Mouse (Mus musculus) fibroblast of lung, adult 2 months (primary cell): ENCODE data around the gene Acads.
"Not testable (repeated sequence)": the region's sequence is repeated elsewhere in the genome, so short reads cannot be mapped to it uniquely, and the experiment has no call there.

Source experiments
- DNase-seq: peaks from one replicate; pipeline ENCODE4 v3.0.0-alpha.2; 2011; ENCODE audit warnings: low read depth

Gene Acads

DNA sequence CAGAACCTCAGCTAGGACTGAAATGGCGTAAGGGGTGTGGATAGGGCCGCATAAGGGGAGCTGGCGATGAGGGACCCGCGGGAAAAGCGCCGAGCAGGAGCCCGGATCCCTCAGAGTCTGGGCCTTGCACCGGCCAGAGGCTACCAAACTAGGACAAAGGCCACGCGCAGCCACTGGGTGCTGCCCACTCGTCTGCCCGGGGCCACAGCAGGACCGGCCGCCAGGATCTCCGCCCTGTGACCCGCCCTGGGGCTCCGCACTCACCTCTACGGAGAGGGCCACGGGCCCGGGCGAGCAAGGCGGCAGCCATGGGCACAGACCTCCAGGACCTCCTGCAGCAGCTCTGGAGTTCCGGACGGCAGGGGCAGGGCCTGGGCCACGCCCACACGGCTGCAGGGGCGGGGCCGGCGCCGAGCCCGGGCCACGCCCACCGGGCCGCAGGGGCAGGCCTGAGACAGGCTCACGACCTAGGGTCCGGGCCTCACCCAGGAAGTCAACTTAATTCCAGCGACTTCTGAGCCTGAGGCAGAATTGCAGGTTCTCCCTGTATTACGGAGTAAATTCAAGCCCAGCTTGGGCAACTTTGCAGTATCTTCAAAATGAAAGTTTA lies at the start of gene Acads:
Gene Acads (minus strand): TSS at position 386 of the 610 bp plus-strand sequence.
- DNase-seq = peak; percentile 68

DNA sequence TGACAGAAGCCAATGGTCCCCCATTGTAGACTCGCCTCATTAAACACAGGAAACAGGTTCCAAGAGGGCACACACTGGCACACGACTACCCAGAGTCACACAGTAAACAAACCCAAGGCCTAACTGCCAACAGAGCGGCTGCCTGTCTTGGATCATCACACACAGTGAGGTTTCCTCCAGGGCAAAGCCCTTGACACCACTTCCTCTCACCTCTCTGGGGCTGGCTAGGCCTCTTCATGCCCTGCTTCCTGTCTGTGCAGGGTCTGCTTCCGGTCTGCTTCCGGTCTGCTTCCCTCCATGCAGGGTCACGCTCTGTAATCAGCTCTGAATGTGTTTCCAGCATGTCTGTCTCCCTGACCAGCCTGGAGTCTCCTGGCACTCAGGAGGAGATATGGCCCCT lies 48.2 kb upstream of the Acads start:
- no peak for DNase-seq

DNA sequence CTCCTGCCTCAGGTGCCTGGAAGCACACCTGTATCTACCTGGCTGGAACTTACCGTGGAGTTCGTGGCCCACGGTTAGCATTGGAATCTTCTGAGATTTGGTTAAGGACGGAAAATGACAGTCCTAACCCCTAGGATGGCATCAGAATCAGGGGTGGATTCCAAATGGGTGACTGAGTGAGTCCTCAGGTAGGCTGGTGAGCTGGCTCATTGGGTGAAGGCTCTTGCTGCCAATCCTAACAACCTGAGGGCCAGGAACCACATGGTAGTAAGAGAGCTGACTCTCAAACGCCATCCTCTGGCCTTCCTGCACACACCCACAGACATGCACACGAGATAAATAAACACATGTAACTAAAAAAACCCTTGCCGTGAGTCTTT lies 47.7 kb upstream of the Acads start:
- DNase-seq = no peak

DNA sequence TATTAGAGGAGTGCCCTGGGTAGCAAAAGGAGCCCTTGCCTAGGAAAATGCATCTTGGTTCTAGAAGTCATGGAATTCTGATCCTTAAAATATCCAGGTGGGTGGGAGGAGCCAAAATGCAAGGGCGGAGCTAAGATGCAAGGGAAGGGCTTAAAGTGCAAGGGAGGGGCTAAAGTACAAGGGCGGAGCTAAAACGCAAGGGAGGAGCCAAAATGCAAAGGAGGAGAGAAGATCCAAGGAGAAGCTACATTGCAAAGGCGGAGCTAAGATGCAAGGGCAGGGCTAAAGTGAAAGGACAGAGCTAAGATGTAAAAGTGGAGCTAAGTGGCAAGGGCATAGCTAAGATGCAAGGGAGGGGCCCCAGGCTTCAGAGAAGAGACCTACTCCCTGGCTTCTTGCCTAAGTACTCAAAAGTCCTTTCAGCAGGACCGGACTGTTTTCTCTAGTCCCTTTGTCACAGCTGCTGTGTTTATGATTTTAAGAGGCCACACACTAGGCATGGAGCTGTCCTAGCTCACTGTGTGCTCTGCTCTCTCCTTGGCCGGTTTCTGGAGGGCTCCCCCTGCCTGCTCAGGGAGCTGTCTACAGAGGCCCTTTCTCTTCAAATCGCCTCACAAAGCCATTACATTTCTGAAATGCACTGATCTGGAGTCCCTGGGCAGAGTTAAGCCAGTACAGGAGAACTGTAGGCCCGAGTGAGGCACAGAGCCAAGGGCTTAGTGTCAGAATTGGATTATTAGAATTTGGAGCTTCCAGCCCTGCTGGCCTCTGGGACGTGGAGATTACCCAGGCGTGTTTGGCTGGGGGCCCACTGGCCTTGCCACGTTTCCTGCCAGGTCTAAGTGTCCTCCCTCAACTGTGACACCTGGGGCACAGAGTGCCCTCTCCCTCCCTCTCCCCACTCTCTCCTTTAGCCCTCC lies 47.0 kb upstream of the Acads start:
- no peak for DNase-seq

DNA sequence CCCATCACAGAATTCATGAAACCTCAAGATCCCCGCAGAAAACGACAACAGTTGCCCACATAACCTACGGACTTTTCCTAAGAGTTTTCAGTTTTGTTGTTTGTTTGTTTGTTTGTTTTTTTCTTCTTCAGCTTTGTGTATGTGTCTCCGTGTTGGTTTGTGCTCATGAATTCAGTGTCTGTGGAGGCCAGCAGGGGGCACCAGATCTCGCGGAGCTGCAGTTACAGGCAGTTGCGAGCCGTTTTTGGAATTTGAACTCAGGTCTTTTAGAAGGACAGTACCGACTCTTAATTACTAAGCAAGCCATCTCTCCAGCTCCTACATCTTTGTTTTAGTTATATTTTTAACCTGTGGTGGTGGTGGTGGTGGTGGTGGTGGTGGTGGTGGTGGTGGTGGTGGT lies 46.2 kb upstream of the Acads start:
- DNase-seq = no peak

DNA sequence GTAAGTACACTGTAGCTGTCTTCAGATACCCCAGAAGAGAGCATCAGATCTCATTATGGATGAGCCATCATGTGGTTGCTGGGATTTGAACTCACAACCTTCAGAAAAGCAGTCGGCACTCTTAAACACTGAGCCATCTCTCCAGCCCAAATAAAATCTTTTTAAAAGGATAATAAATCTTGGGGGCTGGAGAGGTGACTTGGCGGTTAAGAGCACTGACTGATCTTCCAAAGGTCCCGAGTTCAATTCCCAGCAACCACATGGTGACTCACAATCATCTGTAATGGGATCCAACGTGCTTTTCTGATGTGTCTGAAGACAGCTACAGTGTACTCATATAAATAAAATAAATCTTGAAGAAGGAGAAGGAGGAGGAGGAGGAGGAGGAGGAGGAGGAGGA lies 45.3 kb upstream of the Acads start:
- not testable (repeated sequence) for DNase-seq

DNA sequence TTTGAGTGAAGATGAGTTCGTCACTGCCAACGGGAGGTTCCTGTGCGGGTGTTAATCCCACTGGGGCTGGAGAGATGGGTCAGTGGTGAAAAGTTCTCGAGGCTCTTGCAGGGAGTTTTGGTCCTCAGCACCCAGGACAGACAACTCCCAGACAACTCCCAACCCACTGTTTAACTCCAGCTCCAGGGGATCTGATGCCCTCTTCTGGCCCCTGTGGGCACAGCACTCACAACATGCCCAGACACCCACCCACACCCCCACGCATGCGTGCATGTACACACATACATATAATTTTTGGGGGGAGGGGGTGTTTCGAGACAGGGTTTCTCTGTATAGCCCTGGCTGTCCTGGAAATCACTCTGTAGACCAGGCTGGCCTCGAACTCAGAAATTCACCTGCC lies 44.4 kb upstream of the Acads start:
- no peak for DNase-seq

DNA sequence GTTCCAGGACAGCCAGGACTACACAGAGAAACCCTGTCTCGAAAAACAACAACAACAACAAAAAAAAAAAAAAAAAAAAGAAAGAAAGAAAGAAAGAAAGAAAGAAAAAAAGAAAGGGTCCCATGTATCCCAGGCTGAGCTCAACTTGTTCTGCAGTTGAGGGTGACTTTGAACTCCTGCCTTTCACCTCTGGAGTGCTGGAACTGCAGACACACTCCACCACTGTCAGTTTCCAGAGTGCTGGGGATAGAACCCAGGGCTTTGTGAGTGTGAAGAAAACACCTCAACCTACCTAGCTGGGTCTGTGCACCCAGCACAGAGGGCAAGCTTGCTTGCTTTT lies 42.8 kb upstream of the Acads start:
- not testable (repeated sequence) for DNase-seq

DNA sequence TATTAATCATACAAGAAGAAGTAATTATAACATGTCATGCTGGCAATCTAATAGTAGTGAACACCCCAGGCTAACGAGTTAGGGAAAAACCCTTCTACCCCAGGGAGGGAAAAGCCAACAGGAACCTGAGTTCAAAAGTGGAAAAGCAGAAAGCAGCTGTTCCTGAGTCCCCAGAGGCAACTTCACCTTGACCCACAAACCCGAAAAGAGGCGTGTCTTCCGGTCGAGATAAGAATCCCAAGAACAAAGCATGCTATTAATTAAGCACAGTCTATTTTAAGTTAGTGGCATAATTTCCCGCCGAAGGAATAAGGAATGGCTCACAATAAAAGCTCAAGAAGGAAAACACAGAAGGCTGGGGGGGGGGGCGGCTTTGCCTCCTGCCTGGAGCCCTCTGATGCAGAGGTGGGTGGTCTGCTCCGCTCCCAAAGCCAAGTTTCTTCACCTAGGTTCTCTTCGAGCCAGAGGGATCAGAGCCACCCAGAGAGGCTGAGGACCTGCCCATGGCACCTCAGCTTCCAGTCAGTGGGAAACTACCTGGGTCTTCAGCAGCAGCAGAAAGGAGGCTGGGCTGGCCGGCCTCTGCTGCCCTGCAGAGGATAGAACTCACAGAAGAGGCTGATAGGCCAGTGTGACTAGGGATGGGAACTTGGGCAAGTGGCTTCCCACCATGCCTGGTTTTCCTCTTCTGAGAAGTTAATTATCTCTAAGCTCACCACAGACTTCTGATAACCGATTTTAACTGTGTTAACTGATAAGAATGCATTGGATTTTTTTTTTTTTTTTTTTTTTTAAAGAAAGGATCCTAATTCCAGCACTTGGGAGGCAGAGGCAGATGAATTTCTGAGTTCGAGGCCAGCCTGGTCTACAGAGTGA lies 42.2 kb upstream of the Acads start:
- DNase-seq = no peak

DNA sequence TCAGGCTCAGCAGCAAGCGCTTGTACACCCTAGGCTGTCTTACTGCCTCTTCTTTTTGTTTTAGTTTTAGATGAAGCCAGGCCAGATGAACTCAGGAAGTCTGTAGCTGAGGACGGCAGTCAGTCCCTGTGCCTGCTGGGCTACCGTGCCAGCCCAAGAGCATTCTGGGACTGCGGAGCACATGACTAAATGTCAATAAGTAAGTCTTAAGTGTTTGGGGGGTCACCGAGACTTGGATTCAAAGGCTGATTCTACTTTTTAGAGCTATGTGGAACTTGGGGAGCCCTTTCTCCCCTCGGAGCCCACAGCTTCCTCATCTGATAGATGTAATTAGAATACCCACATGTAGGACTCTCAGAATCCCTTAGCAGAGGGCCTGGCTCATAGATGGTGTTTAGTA lies 41.5 kb upstream of the Acads start:
- no peak for DNase-seq

DNA sequence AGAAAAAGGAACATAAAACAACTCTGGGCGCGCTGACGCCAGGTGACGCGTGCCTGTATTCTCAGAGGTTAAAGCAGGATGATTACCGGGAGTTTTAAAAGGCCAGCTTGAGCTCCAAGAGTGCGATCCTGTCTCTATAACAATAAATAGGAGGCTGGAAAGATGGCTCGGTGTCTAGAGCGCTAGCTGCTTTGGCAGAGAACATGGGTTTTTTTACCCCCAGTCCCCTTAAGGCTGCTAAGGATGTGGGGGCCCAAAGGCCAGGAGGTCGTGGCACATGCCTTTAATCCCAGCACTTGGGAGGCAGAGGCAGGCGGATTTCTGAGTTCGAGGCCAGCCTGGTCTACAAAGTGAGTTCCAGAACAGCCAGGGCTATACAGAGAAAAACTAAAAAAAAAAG lies 40.0 kb upstream of the Acads start:
- DNase-seq = no peak

DNA sequence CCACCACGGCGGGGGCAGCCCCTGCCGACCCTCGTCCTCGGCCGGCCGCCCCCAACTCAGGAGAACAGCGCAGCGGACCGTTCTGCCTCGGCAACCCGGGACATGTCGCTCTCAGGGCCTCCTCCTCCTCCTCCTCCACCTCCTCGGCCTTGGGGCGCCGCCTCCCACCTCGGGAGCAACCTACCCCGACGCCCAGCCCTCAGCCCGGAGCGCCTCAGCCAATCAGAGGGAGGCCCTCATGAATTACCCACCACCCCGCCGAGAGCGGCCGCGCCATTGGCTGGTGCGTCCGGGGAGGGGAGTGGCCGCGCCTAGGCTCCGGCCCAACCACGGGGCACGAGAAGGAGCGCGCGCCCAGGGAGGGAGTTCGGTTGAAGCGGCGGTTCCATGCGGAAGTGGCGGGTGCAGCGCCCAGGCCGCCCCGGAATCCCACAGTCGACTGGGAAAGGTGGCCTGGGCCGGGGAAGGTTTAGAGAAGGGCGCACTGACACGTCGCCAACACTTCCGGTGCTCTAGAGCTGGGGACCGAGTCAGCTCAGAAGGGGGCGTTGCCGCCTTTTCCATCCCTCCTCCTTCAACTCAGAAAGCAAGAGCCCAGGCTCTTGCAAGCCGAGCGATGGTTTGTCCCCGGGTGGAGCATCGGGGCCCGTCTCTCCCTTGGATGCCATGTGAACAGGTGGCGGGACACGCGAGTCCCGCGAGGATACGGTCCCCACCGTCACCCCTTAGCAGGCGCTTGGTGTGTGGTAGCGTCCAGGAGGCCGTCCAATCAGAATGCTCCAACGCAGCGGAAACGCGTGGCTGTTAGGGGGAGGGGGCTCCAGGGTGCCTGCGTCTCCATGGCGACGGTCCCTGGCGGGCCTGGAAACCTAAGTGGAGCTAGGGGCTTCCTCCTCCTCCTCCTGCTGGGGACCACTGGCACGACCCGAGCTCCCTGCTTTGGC lies 39.2 kb upstream of the Acads start, which contains the start of gene Mlec:
Gene Mlec (minus strand): TSS at position 140 of the 944 bp plus-strand sequence.
- peak; percentile 93 for DNase-seq

DNA sequence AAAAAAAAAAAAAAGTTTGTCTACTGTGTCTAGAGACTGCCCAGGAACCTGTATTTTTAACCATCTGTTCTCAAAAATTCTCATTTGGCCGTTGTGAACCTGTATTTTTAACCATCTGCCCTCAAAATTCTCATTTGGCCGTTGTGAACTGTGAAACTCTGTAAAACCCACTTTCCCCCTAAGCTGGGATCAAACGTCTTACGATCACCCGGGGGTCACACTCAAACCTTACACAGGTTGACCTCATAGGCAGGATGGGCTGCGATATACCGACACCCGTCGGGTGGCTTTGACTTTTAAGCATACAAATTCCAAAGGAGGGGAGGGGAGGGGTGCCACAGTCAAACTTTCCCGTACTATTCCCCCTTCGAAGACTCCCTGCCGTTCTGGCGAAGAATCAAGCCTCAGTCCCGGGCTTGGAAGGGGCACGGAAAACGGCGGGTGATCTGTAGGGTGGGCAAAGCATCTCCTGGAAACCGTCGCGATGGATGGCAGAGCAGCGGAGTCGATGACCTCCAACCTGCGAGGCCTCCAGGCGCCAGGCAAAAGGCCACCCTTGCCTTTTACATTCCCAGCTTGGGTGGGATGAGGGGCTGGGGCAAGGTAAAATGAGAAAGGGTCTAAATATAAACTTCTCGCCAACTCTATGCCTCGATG lies 37.9 kb upstream of the Acads start:
- DNase-seq = no peak

DNA sequence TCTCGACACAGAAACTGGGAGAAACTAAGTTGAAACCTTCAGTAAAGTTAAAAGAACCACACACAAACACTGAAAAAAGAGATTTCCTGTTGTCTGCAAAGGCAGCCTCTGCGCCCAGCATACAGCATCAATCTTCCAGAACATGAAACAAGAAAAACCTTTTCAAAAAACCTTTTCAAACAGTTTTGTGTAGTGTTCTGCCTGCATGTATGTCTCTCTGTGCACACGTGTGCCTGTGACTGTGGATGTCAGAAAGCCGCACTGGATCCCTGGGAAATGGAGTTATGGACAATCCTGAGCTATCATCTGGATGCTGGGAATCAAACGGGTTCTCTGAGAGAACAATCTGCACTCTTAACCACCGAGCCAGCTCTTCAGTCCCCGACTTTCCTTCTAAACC lies 37.3 kb upstream of the Acads start:
- no peak for DNase-seq

DNA sequence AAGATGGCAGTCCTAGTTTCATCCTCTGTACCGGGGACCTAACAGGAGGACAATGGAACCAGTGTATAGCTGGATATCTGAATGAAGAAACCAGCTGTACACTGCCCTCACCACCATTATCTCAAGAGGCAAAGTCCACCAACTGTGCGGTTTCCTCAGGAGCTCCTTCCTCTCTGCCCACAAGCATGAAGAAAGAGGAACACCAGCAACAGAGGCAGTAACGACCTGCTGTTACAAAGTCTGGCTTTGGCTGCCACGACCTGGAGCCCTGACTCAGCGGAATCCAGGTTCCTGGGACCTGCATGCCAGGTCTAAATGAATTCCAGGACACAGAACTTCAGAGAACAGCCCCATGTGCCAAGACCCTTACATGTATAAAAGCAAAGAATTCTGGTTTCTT lies 36.7 kb upstream of the Acads start:
- no peak for DNase-seq

DNA sequence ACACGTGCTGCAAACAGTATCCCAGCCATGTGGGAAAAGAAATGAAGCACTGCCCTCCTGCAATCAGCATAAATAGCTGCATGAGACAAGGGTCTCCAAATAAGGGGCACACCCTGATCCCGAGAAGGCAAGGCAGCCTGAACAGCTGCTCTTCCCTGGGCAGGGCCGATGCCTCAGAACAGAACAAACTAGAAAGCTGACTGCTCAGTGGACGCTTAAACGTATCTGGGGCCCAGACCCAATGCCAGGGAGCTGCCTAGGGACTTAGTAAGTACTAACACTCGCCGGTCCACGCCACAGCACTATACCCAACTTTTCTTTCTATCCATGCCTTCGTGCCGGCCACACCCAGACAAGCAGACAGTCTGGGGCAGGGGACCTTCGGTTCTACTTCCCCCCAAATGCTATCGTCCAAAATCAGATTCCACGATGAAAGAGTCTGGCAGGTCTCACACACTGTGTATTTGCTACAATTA lies 36.0 kb upstream of the Acads start:
- DNase-seq = no peak

DNA sequence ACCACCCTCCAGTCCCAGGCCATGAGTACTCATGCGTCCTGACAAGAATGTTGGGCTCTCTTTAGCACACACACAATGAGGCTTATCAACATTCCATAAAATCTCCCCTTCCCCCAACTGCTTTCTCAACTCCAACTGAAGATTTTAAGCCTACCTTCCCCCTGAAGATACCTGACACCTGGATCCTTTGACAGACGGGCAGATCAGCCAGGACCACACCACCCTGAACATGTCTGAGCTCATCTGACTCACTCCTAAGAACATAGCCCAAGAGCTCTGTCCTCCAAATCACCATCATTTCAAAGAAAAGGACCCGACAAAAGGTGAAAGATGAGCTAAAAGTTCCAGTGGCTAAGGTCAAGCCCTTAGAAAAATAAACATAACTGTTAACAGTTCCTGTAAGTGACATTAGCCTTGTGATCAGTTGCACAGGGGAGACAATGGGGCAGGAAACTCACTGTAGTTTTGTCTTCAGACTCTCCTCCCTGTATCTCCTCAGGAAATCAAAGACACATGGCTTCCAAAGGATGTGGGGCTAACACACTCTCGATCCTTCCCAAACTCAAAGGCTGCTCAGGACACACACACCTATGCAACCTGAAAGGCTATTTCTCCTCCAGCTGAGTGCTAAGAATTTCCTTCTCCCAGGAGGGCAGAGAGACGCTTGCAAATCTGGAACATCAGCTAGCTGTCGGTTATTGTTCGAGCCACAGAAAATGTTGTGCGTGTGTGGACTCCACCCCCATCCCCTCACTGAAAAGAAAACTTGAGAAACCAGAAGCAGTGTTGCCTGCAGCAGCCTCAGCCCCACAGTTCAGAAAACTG lies 33.2 kb upstream of the Acads start:
- no peak for DNase-seq

DNA sequence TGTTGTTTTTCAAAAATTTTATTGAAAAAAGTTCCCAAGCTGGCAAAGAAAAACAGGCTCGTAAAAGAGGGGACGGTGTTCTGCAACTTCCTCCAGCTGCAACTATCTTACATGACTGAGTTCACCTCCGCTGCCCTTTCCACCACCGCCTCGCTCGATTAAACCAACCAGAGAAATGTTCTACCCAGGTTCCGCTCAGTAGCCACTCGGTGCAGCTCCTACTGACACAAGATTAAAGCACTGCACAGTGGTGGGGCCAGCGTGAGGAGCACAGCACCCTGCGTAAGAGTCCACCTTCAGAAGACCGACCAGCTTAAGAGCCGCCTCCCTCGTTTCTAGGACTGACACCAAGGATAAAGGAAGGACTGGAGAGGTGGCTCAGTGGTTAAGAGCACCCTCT lies 32.3 kb upstream of the Acads start:
- no peak for DNase-seq

DNA sequence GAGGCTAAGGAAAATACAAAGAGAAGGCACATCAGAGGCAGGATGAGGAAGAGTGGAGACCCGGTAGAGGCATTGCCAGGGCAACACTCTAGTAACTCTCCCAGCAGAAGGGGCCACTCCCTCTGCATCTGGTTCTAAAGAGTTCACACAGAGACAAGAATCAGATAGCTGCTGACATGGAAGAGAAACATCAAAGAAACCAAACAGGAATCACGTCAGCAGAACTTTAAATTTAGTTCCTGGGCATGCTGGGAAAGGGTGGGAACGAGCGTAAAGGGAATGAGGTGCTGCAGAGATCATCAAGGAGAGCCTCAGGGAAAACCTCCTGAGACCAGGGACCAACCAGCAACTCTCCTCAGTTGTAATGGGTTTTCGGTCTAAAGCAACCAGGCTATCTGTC lies 31.8 kb upstream of the Acads start:
- no peak for DNase-seq
